Mouse (Mus musculus): ENCODE results near the gene Cep104.

DNA sequence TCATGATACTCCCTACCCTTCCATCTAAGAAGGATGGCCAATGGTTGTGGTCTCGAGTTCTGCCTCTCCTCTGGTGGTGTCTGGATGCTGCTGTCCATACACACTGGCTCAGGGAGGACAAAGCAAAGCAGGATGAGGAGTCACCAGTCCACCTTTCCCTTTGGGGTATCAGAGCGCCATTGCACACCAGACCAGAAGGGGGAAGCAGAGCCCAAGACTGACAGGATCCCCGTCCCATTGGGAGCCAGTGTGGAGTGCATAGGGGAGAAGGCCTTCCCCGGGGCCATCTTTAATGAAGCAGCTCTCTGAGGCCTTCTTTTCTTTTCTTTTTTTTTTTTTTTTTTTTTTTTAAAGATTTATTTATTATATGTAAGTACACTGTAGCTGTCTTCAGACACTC lies 78.1 kb downstream of the Cep104 start:
- TF ChIP-seq POLR2A (IDR thresholded peaks at IDR 0.05; ENCODE audit: borderline replicate concordance, extremely low read depth, insufficient read depth, insufficient read length, poor library complexity, severe bottlenecking) (no peak), CTCF (IDR thresholded peaks at IDR 0.05; ENCODE audit: borderline replicate concordance, extremely low read depth, insufficient read depth, insufficient read length) (peak; percentile 40; the same call in 1 of the 2 replicates)

Data from brain, embryonic 14.5 days (tissue).